Mouse (Mus musculus) bone marrow, adult 2 months (tissue): ENCODE data around the gene Tbc1d25.

Source experiments
- CTCF ChIP-seq: fragments of 200-500 bp; IDR thresholded peaks from 2 replicates; pipeline ENCODE4 v1.5.1; 2011; ENCODE audit warnings: low read length, control low read depth; ENCODE audit not compliant: control insufficient read depth, insufficient read depth
- POLR2A ChIP-seq: fragments of 200-500 bp; IDR thresholded peaks from 2 replicates; pipeline ENCODE4 v1.6.1; 2011; ENCODE audit warnings: low read depth, mild to moderate bottlenecking, control low read depth, low read length, borderline replicate concordance; ENCODE audit not compliant: control insufficient read depth

DNA sequence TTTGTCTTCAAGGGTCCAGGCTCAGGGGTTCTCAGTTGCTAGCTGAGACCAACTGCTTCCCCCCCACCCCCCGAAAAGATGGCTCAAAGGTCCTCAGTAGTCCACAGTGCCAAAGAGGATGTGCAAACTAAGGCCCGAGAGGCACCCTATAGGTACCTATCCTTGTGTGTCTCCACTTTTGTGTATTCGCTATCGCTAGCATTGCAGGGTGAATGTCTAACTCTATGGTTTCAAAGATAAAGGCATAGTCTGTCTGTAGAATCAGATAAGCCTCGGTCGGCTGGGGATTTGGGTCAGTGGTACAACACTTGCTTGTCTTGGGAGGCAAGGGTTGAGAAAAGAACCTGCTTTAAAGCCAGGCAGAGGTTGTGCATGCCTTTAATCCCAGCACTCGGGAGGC is 47.5 kb upstream of the Tbc1d25 start:
- TF ChIP-seq CTCF, result no peak
- TF ChIP-seq POLR2A, result no peak
